Mouse (Mus musculus): ENCODE results near the gene Tril.

GRCm38 (mm10) chr6:53806591-53807023, 14.0 kb downstream of the Tril start:
- TF ChIP-seq POLR2A (IDR thresholded peaks at IDR 0.05; ENCODE audit: control insufficient read depth, low read depth, low read length) (no peak), CTCF (IDR thresholded peaks at IDR 0.05; ENCODE audit: control insufficient read depth, insufficient read depth, insufficient replicate concordance, low read depth, low read length) (no peak)
